Mouse (Mus musculus) forebrain, embryonic 14.5 days (tissue): Measurements from ENCODE around the gene Olfm4. TPM values are rescaled to one million over a fixed set of nuclear protein-coding genes. Genes with fewer than 3 reads are reported as not detected.
A peak's percentile ranks its signal among the peaks of the same experiment; 100 is the strongest.

Source experiments
- ATAC-seq: fragments of 200-750 bp; cut with Nextera tagmentation; 2 replicates; pipeline ENCODE4 v1.8.0; 2017; ENCODE audit warnings: mild to moderate bottlenecking, moderate library complexity
- DNase-seq: peaks from one replicate; pipeline ENCODE4 v3.0.0-alpha.2; 2015; ENCODE audit warnings: low spot score
- H3K27ac ChIP-seq: fragments of 300-500 bp; sonication (generic); 2 replicates; pipeline ENCODE4 v1.5.1; 2014; ENCODE audit warnings: low read depth, mild to moderate bottlenecking, control low read depth, low read length, moderate library complexity
- H3K27me3 ChIP-seq: fragments of 300-500 bp; sonication (generic); replicated peaks from 2 replicates; pipeline ENCODE4 v1.6.1; 2014; ENCODE audit warnings: low read length, control low read depth, mixed read lengths; ENCODE audit not compliant: control insufficient read depth, insufficient read depth
- H3K36me3 ChIP-seq: fragments of 300-500 bp; sonication (generic); 2 replicates; pipeline ENCODE4 v1.6.1; 2014; ENCODE audit warnings: low read length, control low read depth; ENCODE audit not compliant: control insufficient read depth, insufficient read depth
- H3K4me1 ChIP-seq: fragments of 300-500 bp; sonication (generic); 2 replicates; pipeline ENCODE4 v1.6.1; 2014; ENCODE audit warnings: antibody characterized with exemption, low read length, control low read depth; ENCODE audit not compliant: control insufficient read depth, insufficient read depth
- H3K4me2 ChIP-seq: fragments of 300-500 bp; sonication (generic); 2 replicates; pipeline ENCODE4 v1.6.1; 2014; ENCODE audit warnings: mild to moderate bottlenecking, control low read depth, low read length
- H3K4me3 ChIP-seq: fragments of 300-500 bp; sonication (generic); 2 replicates; pipeline ENCODE4 v1.5.1; 2014; ENCODE audit warnings: low read depth, low read length, control low read depth
- H3K9ac ChIP-seq: fragments of 300-500 bp; sonication (generic); 2 replicates; pipeline ENCODE4 v1.6.1; 2014; ENCODE audit warnings: mild to moderate bottlenecking, low read length, control low read depth, moderate library complexity
- H3K9me3 ChIP-seq: fragments of 300-500 bp; sonication (generic); replicated peaks from 2 replicates; pipeline ENCODE4 v1.6.1; 2016; ENCODE audit warnings: low read length, control low read depth, mixed read lengths; ENCODE audit not compliant: control insufficient read depth
- WGBS: fragments of 180-500 bp; shearing (Covaris S2); extraction: QIAGEN DNeasy Blood & Tissue Kit; methylation state at CpG from one replicate; pipeline ENCODE4 v1.1.7; 2014; 5-methylcytosine and 5-hydroxymethylcytosine counted together
- polyA plus RNA-seq: library from polyadenylated mRNA; unstranded; fragments of >200 nt; fragmentation: Nextera tagmentation; extraction: Ambion mirVana; gene quantifications from 2 replicates; pipeline ENCODE4 v1.2.1, GENCODE M21; 2014

Gene Olfm4
- polyA plus RNA-seq, 1 experiment from 2014 or later, result 1.3 TPM

GRCm38 (mm10) chr14:80047368-80048101, 63.7 kb downstream of the Olfm4 start:
- Histone ChIP-seq H3K4me2 (no peak overlapping the region), H3K9me3 (no peaks in the 10 kb centered on the region; the same call in 1 of the 2 replicates), H3K27me3 (no peaks in the 10 kb centered on the region), H3K27ac (no peak overlapping the region), H3K9ac (no peak overlapping the region), H3K4me3 (no peak overlapping the region), H3K4me1 (no peaks in the 10 kb centered on the region), H3K36me3 (no peaks in the 10 kb centered on the region)
- 56% methylated on average over 5 of the region's 5 CpGs for WGBS
- ATAC-seq, result no peak
- no peak for DNase-seq

DNA sequence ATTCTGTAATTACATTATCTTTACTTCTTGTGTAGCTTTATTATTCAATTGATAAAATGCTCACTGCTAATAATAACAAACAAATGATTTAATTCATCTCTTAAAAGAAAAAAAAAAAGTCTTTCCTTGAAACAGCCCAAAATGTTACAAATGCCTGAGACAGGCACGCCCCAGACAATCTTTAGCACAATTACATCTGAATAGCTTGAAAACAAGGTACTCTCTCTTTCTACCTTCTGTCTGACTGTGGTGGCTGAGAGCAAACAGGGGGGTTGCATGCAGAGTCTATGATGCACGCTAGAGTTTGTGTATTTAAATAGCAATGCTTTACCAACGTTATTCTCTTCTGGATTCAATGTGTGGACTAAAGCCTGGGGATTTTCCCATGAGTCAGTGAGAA, 71.8 kb downstream of the Olfm4 start:
- no peak for DNase-seq
- H3K4me3 ChIP-seq, result no peak overlapping the region
- 64% methylated on average over 3 of the region's 3 CpGs for WGBS
- H3K9ac ChIP-seq, result no peak overlapping the region
- no peak overlapping the region for H3K4me2 ChIP-seq
- H3K9me3 ChIP-seq, result no peaks in the 10 kb centered on the region
- no peak for ATAC-seq
- no peaks in the 10 kb centered on the region for H3K27me3 ChIP-seq
- no peaks in the 10 kb centered on the region for H3K4me1 ChIP-seq
- no peak overlapping the region for H3K27ac ChIP-seq
- no peaks in the 10 kb centered on the region for H3K36me3 ChIP-seq

GRCm38 (mm10) chr14:80061686-80062085, 77.8 kb downstream of the Olfm4 start:
- ATAC-seq (no peak), DNase-seq (no peak)
- Histone ChIP-seq H3K4me2 (no peak overlapping the region), H3K36me3 (no peaks in the 10 kb centered on the region), H3K4me3 (no peak overlapping the region), H3K4me1 (no peaks in the 10 kb centered on the region), H3K9me3 (no peaks in the 10 kb centered on the region), H3K9ac (no peak overlapping the region), H3K27ac (no peak overlapping the region), H3K27me3 (no peaks in the 10 kb centered on the region)
- WGBS, result 81% methylated on average over 3 of the region's 3 CpGs

GRCm38 (mm10) chr14:80062896-80063295, 79.0 kb downstream of the Olfm4 start:
- DNase-seq (peak; percentile 57), ATAC-seq (no peak; the same call in 1 of the 2 replicates)
- Histone ChIP-seq H3K4me2 (no peak overlapping the region), H3K9me3 (no peaks in the 10 kb centered on the region), H3K27ac (no peak overlapping the region), H3K4me3 (no peak overlapping the region), H3K27me3 (no peaks in the 10 kb centered on the region), H3K9ac (no peak overlapping the region), H3K4me1 (no peaks in the 10 kb centered on the region), H3K36me3 (no peaks in the 10 kb centered on the region)
- 9% methylated on average over 9 of the region's 9 CpGs for WGBS

GRCm38 (mm10) chr14:80070580-80070979, 86.7 kb downstream of the Olfm4 start:
- H3K27ac ChIP-seq, result no peak overlapping the region
- no peak overlapping the region for H3K4me3 ChIP-seq
- H3K4me1 ChIP-seq, result peaks cover 5% of the 10 kb centered on the region; the same call in 1 of the 2 replicates
- WGBS, result 20% methylated on average over 3 of the region's 3 CpGs
- H3K27me3 ChIP-seq, result no peaks in the 10 kb centered on the region
- H3K4me2 ChIP-seq, result no peak overlapping the region
- ATAC-seq (peak; percentile 65; the same call in 1 of the 2 replicates), DNase-seq (peak; percentile 76)
- no peak overlapping the region for H3K9ac ChIP-seq
- no peaks in the 10 kb centered on the region for H3K36me3 ChIP-seq
- no peaks in the 10 kb centered on the region for H3K9me3 ChIP-seq

Other genes starting within 250 kb of the Olfm4 start
- gene Pcdh8, start 212.8 kb upstream of the Olfm4 start, polyA plus RNA-seq, result 22.7 and 35.1 TPM in 2 replicates